Mouse (Mus musculus) midbrain, embryonic 16.5 days (tissue): Measurements from ENCODE around the gene Uba3. TPM values are rescaled to one million over a fixed set of nuclear protein-coding genes. Genes with fewer than 3 reads are reported as not detected.

Experiments used
- ATAC-seq: fragments of 200-750 bp; cut with Nextera tagmentation; 2 replicates; pipeline ENCODE4 v1.8.0; 2017; ENCODE audit warnings: moderate TSS enrichment
- H3K27ac ChIP-seq: fragments of 300-500 bp; sonication (generic); 2 replicates; pipeline ENCODE4 v1.5.1; 2014; ENCODE audit warnings: mild to moderate bottlenecking, low read length, mixed read lengths
- H3K27me3 ChIP-seq: fragments of 300-500 bp; sonication (generic); 2 replicates; pipeline ENCODE4 v1.6.1; 2014; ENCODE audit warnings: low read depth, low read length, mixed read lengths; ENCODE audit not compliant: control insufficient read depth, insufficient read depth
- H3K36me3 ChIP-seq: fragments of 300-500 bp; sonication (generic); 2 replicates; pipeline ENCODE4 v1.6.1; 2014; ENCODE audit warnings: mild to moderate bottlenecking, low read length, moderate library complexity, mixed read lengths; ENCODE audit not compliant: control insufficient read depth, insufficient read depth
- H3K4me1 ChIP-seq: fragments of 300-500 bp; sonication (generic); 2 replicates; pipeline ENCODE4 v1.6.1; 2014; ENCODE audit warnings: mild to moderate bottlenecking, low read length, mixed read lengths; ENCODE audit not compliant: control insufficient read depth, insufficient read depth
- H3K4me2 ChIP-seq: fragments of 300-500 bp; sonication (generic); 2 replicates; pipeline ENCODE4 v1.6.1; 2014; ENCODE audit warnings: mild to moderate bottlenecking, low read length, mixed read lengths
- H3K4me3 ChIP-seq: fragments of 300-500 bp; sonication (generic); 2 replicates; pipeline ENCODE4 v1.5.1; 2014; ENCODE audit warnings: low read depth, mild to moderate bottlenecking, low read length, moderate library complexity, mixed read lengths
- H3K9ac ChIP-seq: fragments of 300-500 bp; sonication (generic); 2 replicates; pipeline ENCODE4 v1.6.1; 2014; ENCODE audit warnings: low read depth, low read length, mixed read lengths
- H3K9me3 ChIP-seq: fragments of 300-500 bp; sonication (generic); replicated peaks from 2 replicates; pipeline ENCODE4 v1.6.1; 2014; ENCODE audit warnings: mild to moderate bottlenecking, low read length, mixed read lengths; ENCODE audit not compliant: control insufficient read depth, poor library complexity, severe bottlenecking
- WGBS: fragments of 180-500 bp; shearing (Covaris S2); extraction: QIAGEN DNeasy Blood & Tissue Kit; methylation state at CpG from one replicate; pipeline ENCODE4 v1.1.7; 2014; 5-methylcytosine and 5-hydroxymethylcytosine counted together
- polyA plus RNA-seq: library from polyadenylated mRNA; unstranded; fragments of >200 nt; fragmentation: Nextera tagmentation; extraction: Ambion mirVana; gene quantifications from 2 replicates; pipeline ENCODE4 v1.2.1, GENCODE M21; 2015

Gene Uba3
- polyA plus RNA-seq, 1 experiment from 2014 or later: 90.2 TPM

GRCm38 (mm10) chr6:97234911-97235668 lies 29.6 kb upstream of the Uba3 start:
- no peak for ATAC-seq
- 93% methylated on average over 7 of the region's 7 CpGs for WGBS

GRCm38 (mm10) chr6:97227067-97227847 lies 21.8 kb upstream of the Uba3 start:
- H3K36me3 ChIP-seq: peaks cover 6% of the 10 kb centered on the region
- 97% methylated on average over 9 of the region's 9 CpGs for WGBS
- H3K4me3 ChIP-seq: no peak overlapping the region
- no peak overlapping the region for H3K9ac ChIP-seq
- no peak for ATAC-seq
- H3K4me2 ChIP-seq: no peak overlapping the region
- no peak overlapping the region for H3K27ac ChIP-seq
- H3K27me3 ChIP-seq: no peaks in the 10 kb centered on the region
- H3K4me1 ChIP-seq: peaks cover under 1% of the 10 kb centered on the region
- H3K9me3 ChIP-seq: no peaks in the 10 kb centered on the region

More at GRCm38 (mm10) chr6:97234911-97235668, 29.6 kb upstream of the Uba3 start:
- Histone ChIP-seq H3K9ac (no peak overlapping the region), H3K9me3 (no peaks in the 10 kb centered on the region), H3K4me3 (no peak overlapping the region), H3K27me3 (no peaks in the 10 kb centered on the region), H3K36me3 (peaks cover 20% of the 10 kb centered on the region), H3K4me1 (no peaks in the 10 kb centered on the region), H3K27ac (no peak overlapping the region), H3K4me2 (no peak overlapping the region)

GRCm38 (mm10) chr6:97226083-97226491 lies 20.6 kb upstream of the Uba3 start:
- H3K36me3 ChIP-seq: peaks cover 4% of the 10 kb centered on the region
- H3K4me2 ChIP-seq: no peak overlapping the region
- 25% methylated on average over 1 of the region's 1 CpGs for WGBS
- no peaks in the 10 kb centered on the region for H3K9me3 ChIP-seq
- H3K27ac ChIP-seq: no peak overlapping the region
- H3K4me3 ChIP-seq: no peak overlapping the region
- H3K9ac ChIP-seq: no peak overlapping the region
- no peak for ATAC-seq
- H3K27me3 ChIP-seq: no peaks in the 10 kb centered on the region
- peaks cover 2% of the 10 kb centered on the region for H3K4me1 ChIP-seq

GRCm38 (mm10) chr6:97224505-97224904 lies 19.1 kb upstream of the Uba3 start:
- Histone ChIP-seq H3K9me3 (no peaks in the 10 kb centered on the region), H3K4me1 (peaks cover 2% of the 10 kb centered on the region), H3K27ac (no peak overlapping the region), H3K36me3 (no peaks in the 10 kb centered on the region), H3K27me3 (no peaks in the 10 kb centered on the region), H3K4me2 (no peak overlapping the region), H3K9ac (no peak overlapping the region), H3K4me3 (no peak overlapping the region)
- 95% methylated on average over 8 of the region's 8 CpGs for WGBS
- no peak for ATAC-seq

- no peak overlapping the region for H3K27ac ChIP-seq
- WGBS: 78% methylated on average over 4 of the region's 4 CpGs
- no peak overlapping the region for H3K4me3 ChIP-seq
- H3K9ac ChIP-seq: no peak overlapping the region
- H3K27me3 ChIP-seq: no peaks in the 10 kb centered on the region
- H3K4me1 ChIP-seq: peaks cover 2% of the 10 kb centered on the region
- no peaks in the 10 kb centered on the region for H3K9me3 ChIP-seq
- ATAC-seq: no peak
- no peak overlapping the region for H3K4me2 ChIP-seq
- H3K36me3 ChIP-seq: no peaks in the 10 kb centered on the region
Observed at GRCm38 (mm10) chr6:97223566-97223965, 18.1 kb upstream of the Uba3 start.

GRCm38 (mm10) chr6:97222931-97223467 lies 17.6 kb upstream of the Uba3 start:
- Histone ChIP-seq H3K27me3 (no peaks in the 10 kb centered on the region), H3K9ac (no peak overlapping the region), H3K4me3 (no peak overlapping the region), H3K4me1 (peaks cover 2% of the 10 kb centered on the region), H3K4me2 (no peak overlapping the region), H3K9me3 (no peaks in the 10 kb centered on the region), H3K36me3 (no peaks in the 10 kb centered on the region), H3K27ac (no peak overlapping the region)
- 72% methylated on average over 5 of the region's 5 CpGs for WGBS
- no peak for ATAC-seq

GRCm38 (mm10) chr6:97222321-97222720 lies 16.9 kb upstream of the Uba3 start:
- no peak for ATAC-seq
- WGBS: 46% methylated on average over 6 of the region's 6 CpGs

GRCm38 (mm10) chr6:97221205-97222025 lies 16.0 kb upstream of the Uba3 start:
- H3K9ac ChIP-seq: no peak overlapping the region
- no peak for ATAC-seq

More at GRCm38 (mm10) chr6:97222321-97222720, 16.9 kb upstream of the Uba3 start:
- Histone ChIP-seq H3K27me3 (no peaks in the 10 kb centered on the region), H3K9me3 (no peaks in the 10 kb centered on the region), H3K4me1 (peaks cover 2% of the 10 kb centered on the region), H3K27ac (no peak overlapping the region), H3K4me2 (no peak overlapping the region), H3K9ac (no peak overlapping the region), H3K36me3 (no peaks in the 10 kb centered on the region), H3K4me3 (no peak overlapping the region)

More at GRCm38 (mm10) chr6:97221205-97222025, 16.0 kb upstream of the Uba3 start:
- Histone ChIP-seq H3K4me1 (peaks cover 2% of the 10 kb centered on the region), H3K27me3 (no peaks in the 10 kb centered on the region), H3K4me3 (no peak overlapping the region), H3K4me2 (no peak overlapping the region), H3K9me3 (no peaks in the 10 kb centered on the region), H3K36me3 (no peaks in the 10 kb centered on the region), H3K27ac (no peak overlapping the region)
- 76% methylated on average over 15 of the region's 15 CpGs for WGBS
